Mouse (Mus musculus): ENCODE data around the gene Tmem255b. TPM values are rescaled to one million over a fixed set of nuclear protein-coding genes. Genes with fewer than 3 reads are reported as not detected.

Tmem255b gene
- polyA plus RNA-seq, 1 experiment from 2014 or later: not detected

DNA sequence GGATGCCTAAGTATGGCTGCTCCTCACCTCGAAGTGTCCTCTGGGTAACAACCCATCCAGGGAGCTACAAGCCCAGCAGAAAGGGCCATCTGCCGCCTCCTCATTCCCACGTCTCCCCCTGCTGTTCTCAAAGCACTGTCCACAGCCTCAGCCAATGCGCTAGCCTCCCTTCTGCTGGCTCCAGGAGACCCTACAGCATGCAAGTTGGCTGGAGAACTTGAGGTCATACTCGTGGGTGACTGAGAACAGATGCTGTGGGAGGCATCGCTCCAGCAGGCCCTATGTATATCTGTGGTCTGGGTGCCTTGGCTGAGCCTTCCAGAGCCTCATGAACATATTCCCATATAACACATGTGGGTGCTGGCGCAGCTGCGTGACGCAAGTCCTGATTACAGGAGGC lies 33.7 kb downstream of the Tmem255b start:
- no peak overlapping the region for H3K27ac ChIP-seq (replicated peaks)
- no peaks in the 10 kb centered on the region for H3K36me3 ChIP-seq (replicated peaks)
- H3K4me2 ChIP-seq: no peak overlapping the region
- H3K27me3 ChIP-seq: no peaks in the 10 kb centered on the region
- ATAC-seq (ENCODE audit: insufficient read depth): no peak
- no peaks in the 10 kb centered on the region for H3K4me1 ChIP-seq (replicated peaks)
- WGBS (ENCODE audit: insufficient replicate concordance): 65% methylated on average over 9 of the region's 9 CpGs
- H3K4me3 ChIP-seq (replicated peaks): no peak overlapping the region
- H3K9me3 ChIP-seq (replicated peaks): no peaks in the 10 kb centered on the region
- no peak overlapping the region for H3K9ac ChIP-seq

DNA sequence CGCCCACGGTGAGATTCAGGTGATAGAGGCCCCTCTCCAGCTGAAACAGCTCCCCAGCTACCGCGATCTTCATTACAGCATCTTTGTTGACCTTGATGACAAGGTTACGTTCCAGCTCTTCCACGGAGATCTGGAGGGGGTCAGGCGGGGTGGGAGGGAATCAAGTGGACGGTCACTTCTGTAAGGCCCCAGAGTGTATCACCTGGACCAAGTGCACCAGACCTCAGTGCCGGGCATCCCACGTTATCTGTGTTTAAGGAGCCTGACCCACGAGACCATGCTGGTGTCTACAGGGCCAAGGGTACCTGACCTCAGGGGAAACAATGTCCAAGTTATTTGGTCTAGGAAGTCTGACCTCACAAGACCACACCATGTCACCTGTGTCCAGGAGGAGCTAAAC lies 36.5 kb downstream of the Tmem255b start:
- Histone ChIP-seq H3K4me2 (no peak overlapping the region), H3K27ac (replicated peaks) (no peak overlapping the region), H3K4me1 (replicated peaks) (no peaks in the 10 kb centered on the region), H3K9ac (no peak overlapping the region), H3K27me3 (no peaks in the 10 kb centered on the region), H3K36me3 (replicated peaks) (no peaks in the 10 kb centered on the region), H3K4me3 (replicated peaks) (no peak overlapping the region), H3K9me3 (replicated peaks) (no peaks in the 10 kb centered on the region)
- 74% methylated on average over 11 of the region's 11 CpGs for WGBS (ENCODE audit: insufficient replicate concordance)
- no peak for ATAC-seq (ENCODE audit: insufficient read depth)

DNA sequence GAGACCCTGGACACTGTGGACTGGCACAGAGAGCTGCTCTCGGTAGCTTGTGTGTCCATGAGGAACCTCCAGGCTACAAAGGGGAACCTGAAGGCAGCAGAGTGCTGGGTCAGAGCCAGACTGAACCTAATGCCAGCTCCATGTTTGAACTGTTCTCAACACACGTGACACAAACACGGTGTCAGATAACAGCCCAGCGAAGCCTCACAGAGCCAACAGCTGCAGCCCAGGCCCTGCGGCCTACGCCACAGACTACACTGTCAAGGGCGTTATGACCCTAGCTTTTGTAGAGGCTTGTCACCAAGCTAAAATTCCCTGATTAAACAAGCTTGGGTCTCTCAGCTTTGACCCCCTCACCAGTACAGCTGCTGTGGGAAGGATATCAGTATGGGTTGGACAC lies 37.3 kb downstream of the Tmem255b start:
- H3K9ac ChIP-seq: no peak overlapping the region
- no peak overlapping the region for H3K4me2 ChIP-seq
- no peaks in the 10 kb centered on the region for H3K4me1 ChIP-seq (replicated peaks)
- no peaks in the 10 kb centered on the region for H3K9me3 ChIP-seq (replicated peaks)
- H3K27me3 ChIP-seq: no peaks in the 10 kb centered on the region
- 60% methylated on average over 7 of the region's 7 CpGs for WGBS (ENCODE audit: insufficient replicate concordance)
- H3K27ac ChIP-seq (replicated peaks): no peak overlapping the region
- H3K4me3 ChIP-seq (replicated peaks): no peak overlapping the region
- ATAC-seq (ENCODE audit: insufficient read depth): peak; percentile 34; the same call in 1 of the 2 replicates
- H3K36me3 ChIP-seq (replicated peaks): no peaks in the 10 kb centered on the region

DNA sequence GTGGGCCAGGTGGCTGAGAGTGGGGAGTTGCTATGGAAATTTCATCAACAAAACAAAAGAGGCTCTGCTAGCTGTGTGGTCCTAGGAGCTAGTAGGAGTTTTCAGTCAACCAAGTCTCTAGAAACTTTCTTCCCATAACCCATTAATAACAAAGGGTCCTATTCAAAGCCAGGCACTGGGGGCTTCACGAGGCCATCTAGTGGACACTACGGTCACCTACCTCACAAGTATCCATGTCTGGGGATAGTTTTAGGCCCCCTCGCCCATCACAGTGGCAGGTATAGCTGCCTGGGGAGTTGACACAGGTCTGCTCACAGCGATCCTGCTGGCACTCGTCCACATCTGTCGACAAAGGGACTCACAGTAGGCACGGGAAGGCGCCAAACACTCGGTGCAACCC lies 40.9 kb downstream of the Tmem255b start:
- Histone ChIP-seq H3K36me3 (replicated peaks) (no peaks in the 10 kb centered on the region), H3K9ac (no peak overlapping the region), H3K4me2 (no peak overlapping the region), H3K4me3 (replicated peaks) (no peak overlapping the region), H3K27me3 (no peaks in the 10 kb centered on the region), H3K4me1 (replicated peaks) (no peaks in the 10 kb centered on the region), H3K9me3 (replicated peaks) (no peaks in the 10 kb centered on the region), H3K27ac (replicated peaks) (no peak overlapping the region)
- 49% methylated on average over 9 of the region's 9 CpGs for WGBS (ENCODE audit: insufficient replicate concordance)
- ATAC-seq (ENCODE audit: insufficient read depth): no peak

DNA sequence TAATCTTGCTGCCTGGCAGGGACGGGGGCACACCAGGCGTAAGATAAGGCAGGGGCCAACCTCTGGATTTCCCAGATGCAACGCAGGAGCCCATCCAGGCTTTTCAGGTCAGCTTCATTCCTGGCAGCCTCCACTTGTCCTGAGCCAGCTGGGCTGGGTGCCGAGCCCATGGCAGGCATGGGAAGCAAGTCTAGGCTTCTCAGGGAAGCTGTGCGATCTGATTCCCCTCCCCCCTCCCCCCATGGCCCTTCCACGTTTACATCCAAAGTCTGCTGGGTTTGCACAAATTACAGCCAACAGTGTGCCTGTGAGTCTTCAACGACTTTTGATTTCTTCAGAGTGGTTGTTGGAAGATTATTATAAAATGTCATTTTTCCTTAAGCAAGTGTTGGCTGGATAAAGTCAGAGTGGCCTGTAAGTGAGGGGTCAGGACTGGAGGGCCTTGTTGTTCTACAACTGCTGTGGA lies 46.1 kb downstream of the Tmem255b start:
- Histone ChIP-seq H3K4me3 (replicated peaks) (no peak overlapping the region), H3K4me2 (no peak overlapping the region), H3K9me3 (replicated peaks) (no peaks in the 10 kb centered on the region), H3K9ac (no peak overlapping the region), H3K36me3 (replicated peaks) (no peaks in the 10 kb centered on the region), H3K4me1 (replicated peaks) (no peaks in the 10 kb centered on the region), H3K27me3 (no peaks in the 10 kb centered on the region), H3K27ac (replicated peaks) (no peak overlapping the region)
- WGBS (ENCODE audit: insufficient replicate concordance): 53% methylated on average over 7 of the region's 7 CpGs
- ATAC-seq (ENCODE audit: insufficient read depth): no peak

DNA sequence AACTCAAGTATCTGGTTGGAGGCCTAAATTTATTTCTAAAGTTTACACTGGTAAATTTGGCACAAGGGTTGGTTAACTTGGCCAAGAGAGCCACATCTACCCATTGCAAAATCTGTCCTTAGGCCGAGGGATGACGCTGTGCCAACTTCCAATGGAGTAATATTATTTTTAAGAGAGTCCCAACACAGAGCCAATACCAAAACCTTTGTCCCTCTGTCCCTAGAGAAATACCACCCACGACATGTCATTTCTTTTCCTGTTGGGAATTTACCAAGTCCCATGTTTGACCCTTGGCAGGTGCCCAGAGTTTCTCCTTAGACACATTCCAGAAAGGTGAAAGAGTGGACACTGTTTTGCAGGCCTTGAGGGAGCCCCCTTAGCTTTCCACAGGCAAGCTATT lies 46.6 kb downstream of the Tmem255b start:
- WGBS (ENCODE audit: insufficient replicate concordance): 55% methylated on average over 3 of the region's 3 CpGs
- H3K4me1 ChIP-seq (replicated peaks): no peaks in the 10 kb centered on the region
- H3K27ac ChIP-seq (replicated peaks): no peak overlapping the region
- H3K9ac ChIP-seq: no peak overlapping the region
- no peak overlapping the region for H3K4me2 ChIP-seq
- no peaks in the 10 kb centered on the region for H3K27me3 ChIP-seq
- no peak for ATAC-seq (ENCODE audit: insufficient read depth)
- H3K9me3 ChIP-seq (replicated peaks): no peaks in the 10 kb centered on the region
- H3K4me3 ChIP-seq (replicated peaks): no peak overlapping the region
- no peaks in the 10 kb centered on the region for H3K36me3 ChIP-seq (replicated peaks)

DNA sequence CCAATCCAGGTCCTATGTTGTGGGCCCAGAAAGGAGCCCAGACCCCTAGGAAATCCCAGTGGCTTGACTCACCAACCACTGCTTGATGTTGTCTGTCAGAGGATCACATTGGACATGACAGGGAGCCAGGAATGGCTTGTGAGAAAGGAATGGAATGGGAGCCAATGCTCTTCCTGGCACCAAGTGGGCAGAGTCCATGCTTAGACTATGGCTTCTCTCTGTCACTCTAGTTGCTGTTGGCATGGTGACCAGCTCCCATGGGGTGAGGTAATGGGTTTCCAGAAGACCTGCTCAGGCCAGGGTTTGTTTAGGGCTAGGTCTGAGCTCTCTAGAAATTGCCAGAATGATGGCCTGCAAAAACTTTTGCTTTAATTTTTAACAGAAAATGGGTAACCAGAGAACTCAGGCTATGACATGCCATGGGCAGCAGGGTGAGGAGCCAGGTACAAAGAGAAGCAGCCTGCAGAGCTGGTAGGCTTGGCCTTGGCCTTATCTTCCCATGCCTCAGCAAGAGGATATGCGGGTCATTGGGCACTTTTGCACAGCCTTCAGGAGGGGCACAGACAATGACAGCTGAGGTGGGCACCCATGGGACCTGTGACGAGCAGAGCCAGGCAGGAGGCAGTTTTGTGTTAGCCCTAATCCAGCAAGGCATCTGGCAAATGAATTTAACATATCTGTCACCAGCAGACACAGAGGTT lies 47.3 kb downstream of the Tmem255b start:
- no peak for ATAC-seq (ENCODE audit: insufficient read depth)
- H3K9me3 ChIP-seq (replicated peaks): no peaks in the 10 kb centered on the region
- no peak overlapping the region for H3K4me3 ChIP-seq (replicated peaks)
- H3K27me3 ChIP-seq: no peaks in the 10 kb centered on the region
- H3K36me3 ChIP-seq (replicated peaks): no peaks in the 10 kb centered on the region
- no peak overlapping the region for H3K9ac ChIP-seq
- no peak overlapping the region for H3K4me2 ChIP-seq
- H3K4me1 ChIP-seq (replicated peaks): no peaks in the 10 kb centered on the region
- H3K27ac ChIP-seq (replicated peaks): no peak overlapping the region
- WGBS (ENCODE audit: insufficient replicate concordance): 55% methylated on average over 2 of the region's 2 CpGs

DNA sequence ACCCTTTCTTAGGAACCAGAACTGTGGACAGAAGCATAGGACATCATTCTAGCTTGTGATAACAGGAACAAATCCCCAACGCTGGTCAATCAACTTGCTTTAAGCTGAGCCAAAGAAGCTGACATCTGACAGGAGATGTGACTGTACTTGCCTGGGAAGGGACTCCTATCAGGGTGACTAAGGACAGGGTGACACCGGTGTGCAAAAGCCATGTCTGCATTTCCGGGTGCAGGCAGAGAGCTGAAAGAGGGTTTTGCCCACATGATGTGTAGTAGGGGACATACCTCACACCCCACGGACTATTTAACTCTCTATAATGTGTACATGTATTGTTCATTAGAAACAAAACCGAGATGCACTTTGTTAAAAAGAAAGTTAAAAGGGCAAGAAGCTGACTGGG lies 48.2 kb downstream of the Tmem255b start:
- H3K9ac ChIP-seq: no peak overlapping the region
- H3K36me3 ChIP-seq (replicated peaks): no peaks in the 10 kb centered on the region
- H3K9me3 ChIP-seq (replicated peaks): no peaks in the 10 kb centered on the region
- H3K4me3 ChIP-seq (replicated peaks): no peak overlapping the region
- WGBS (ENCODE audit: insufficient replicate concordance): 60% methylated on average over 5 of the region's 5 CpGs
- no peak for ATAC-seq (ENCODE audit: insufficient read depth)
- H3K4me2 ChIP-seq: no peak overlapping the region
- H3K27me3 ChIP-seq: no peaks in the 10 kb centered on the region
- no peaks in the 10 kb centered on the region for H3K4me1 ChIP-seq (replicated peaks)
- no peak overlapping the region for H3K27ac ChIP-seq (replicated peaks)

DNA sequence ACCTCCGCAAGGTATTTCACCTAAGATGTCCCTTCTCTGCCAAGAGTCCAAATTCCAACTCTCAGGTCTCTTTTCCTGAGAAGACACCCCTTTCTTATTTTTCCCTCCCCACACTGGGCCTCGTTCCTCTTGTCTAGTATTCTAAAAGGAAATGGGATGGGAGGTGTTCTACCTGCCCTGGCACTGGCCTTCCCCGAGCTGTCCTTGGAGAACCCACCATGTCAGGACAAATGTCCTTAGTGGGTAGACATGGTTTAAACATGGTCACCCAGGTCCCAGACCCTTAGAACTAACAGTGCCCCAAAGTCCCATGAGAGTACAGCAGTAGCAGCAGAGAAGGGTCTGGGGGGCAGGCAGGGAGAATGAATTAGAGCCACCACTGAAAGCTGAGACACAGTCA lies 54.4 kb downstream of the Tmem255b start:
- H3K9me3 ChIP-seq (replicated peaks): no peaks in the 10 kb centered on the region
- H3K4me1 ChIP-seq (replicated peaks): peaks cover 6% of the 10 kb centered on the region
- no peak overlapping the region for H3K4me2 ChIP-seq
- H3K27ac ChIP-seq (replicated peaks): no peak overlapping the region
- H3K4me3 ChIP-seq (replicated peaks): no peak overlapping the region
- no peak for ATAC-seq (ENCODE audit: insufficient read depth)
- no peaks in the 10 kb centered on the region for H3K36me3 ChIP-seq (replicated peaks)
- H3K9ac ChIP-seq: no peak overlapping the region
- WGBS (ENCODE audit: insufficient replicate concordance): 55% methylated on average over 3 of the region's 3 CpGs
- H3K27me3 ChIP-seq: peaks cover 38% of the 10 kb centered on the region

DNA sequence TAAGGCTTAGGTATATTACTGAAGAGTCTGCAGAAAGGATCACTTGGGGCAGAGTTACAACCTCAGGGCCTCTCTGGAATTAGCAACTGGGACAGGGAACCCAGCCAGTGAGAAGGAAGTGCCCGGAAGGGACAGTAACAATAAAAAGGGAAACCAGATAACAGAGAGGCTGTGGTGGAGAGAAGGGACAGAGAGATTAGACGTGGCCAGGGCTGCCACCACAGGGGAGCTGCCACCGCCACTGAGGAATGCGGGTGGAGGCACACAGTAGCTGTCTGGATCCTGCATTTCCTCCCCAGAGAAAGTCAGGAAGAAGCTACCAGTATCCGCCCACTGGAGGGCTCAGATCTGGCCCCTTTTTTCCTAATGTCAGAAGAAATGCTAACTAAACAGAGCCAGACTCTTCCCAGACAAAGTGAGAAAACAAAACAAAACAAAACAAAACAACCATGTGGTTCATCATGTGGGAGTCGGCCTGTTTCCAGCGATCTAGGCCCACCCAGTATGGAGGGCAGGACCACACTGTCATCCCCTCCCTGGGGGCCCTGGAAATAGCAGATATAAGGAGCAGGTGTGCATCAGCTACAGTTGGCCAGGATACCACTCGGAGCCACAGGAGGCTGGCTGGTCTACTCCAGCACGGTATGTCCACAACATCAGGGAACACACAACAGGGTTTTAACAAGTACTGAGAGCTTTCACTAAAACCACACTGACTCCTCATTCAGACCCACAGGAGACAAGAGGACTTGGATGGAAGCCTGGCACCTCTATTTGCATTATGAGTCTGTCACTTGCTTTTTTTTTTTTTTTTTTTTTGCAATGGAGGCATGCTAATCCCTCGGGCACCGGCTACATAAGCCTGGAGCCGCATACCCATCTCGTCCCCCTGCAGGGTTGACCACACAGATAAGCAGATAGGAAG lies 55.3 kb downstream of the Tmem255b start:
- H3K4me3 ChIP-seq (replicated peaks): no peak overlapping the region

DNA sequence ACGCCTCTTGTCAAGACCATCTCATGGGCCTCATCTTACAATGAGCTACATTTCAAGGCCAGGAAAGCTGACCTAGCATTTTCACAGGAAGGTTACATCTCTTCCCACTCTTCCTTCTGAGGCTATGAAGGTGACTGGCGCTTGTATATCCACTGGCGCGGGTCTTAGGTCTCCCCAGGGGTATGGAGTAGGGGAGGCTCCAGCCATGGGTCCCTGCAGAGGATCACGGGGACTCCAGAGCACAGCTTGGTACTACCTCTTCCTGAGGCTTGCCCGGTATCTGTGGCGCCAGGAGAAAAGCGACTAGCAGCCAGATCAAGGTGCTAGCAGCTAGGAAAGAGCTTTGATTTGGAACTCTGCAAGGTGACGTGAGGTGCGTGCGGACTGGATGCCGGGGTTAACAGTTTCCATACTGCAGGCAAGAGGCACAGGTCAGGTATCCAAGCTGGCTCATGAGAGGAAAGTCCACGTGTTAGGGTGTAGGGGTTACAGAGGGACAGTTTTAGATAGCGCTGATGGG lies 56.6 kb downstream of the Tmem255b start:
- peaks cover 6% of the 10 kb centered on the region for H3K4me1 ChIP-seq (replicated peaks)
- no peak for ATAC-seq (ENCODE audit: insufficient read depth)
- no peak overlapping the region for H3K9ac ChIP-seq
- H3K27me3 ChIP-seq: peaks cover 59% of the 10 kb centered on the region
- H3K4me3 ChIP-seq (replicated peaks): no peak overlapping the region
- H3K4me2 ChIP-seq: no peak overlapping the region
- H3K36me3 ChIP-seq (replicated peaks): no peaks in the 10 kb centered on the region
- no peaks in the 10 kb centered on the region for H3K9me3 ChIP-seq (replicated peaks)
- no peak overlapping the region for H3K27ac ChIP-seq (replicated peaks)
- WGBS (ENCODE audit: insufficient replicate concordance): 65% methylated on average over 14 of the region's 14 CpGs

More for the DNA sequence above, 55.3 kb downstream of the Tmem255b start:
- no peak overlapping the region for H3K4me2 ChIP-seq
- no peaks in the 10 kb centered on the region for H3K36me3 ChIP-seq (replicated peaks)
- H3K9me3 ChIP-seq (replicated peaks): no peaks in the 10 kb centered on the region
- H3K4me1 ChIP-seq (replicated peaks): peaks cover 6% of the 10 kb centered on the region
- no peak overlapping the region for H3K9ac ChIP-seq
- WGBS (ENCODE audit: insufficient replicate concordance): 19% methylated on average over 13 of the region's 13 CpGs
- no peak overlapping the region for H3K27ac ChIP-seq (replicated peaks)
- ATAC-seq (ENCODE audit: insufficient read depth): no peak
- H3K27me3 ChIP-seq: peaks cover 47% of the 10 kb centered on the region
